Mouse (Mus musculus): ENCODE measurements around the gene Rnf19b. TPM values are rescaled to one million over a fixed set of nuclear protein-coding genes. Genes with fewer than 3 reads are reported as not detected.

Rnf19b gene
- total and polyA plus RNA-seq, 3 experiments: 75.3 to 104 (median 98.3) TPM

GRCm38 (mm10) chr4:129128582-129129338 is 70.7 kb downstream of the Rnf19b start:
- Histone ChIP-seq H3K4me1 (ENCODE audit: control insufficient read depth in 1 of 2, insufficient read depth in 2 of 2) (peaks cover 12 to 19% of the 10 kb centered on the region in 2 experiments), H3K9ac (ENCODE audit: insufficient read depth, low read depth) (no peak overlapping the region), H3K36me3 (replicated peaks in 1 of 2; ENCODE audit: control insufficient read depth in 1 of 2, insufficient read depth in 1 of 2, low read length in 1 of 2) (no peaks in the 10 kb centered on the region), H3K79me2 (replicated peaks; ENCODE audit: control insufficient read depth, extremely low read depth, insufficient read depth, poor library complexity, severe bottlenecking) (no peaks in the 10 kb centered on the region), H3K4me3 (replicated peaks in 1 of 3; ENCODE audit: low read depth in 2 of 3, low read length in 2 of 3, poor library complexity in 1 of 3) (no peak overlapping the region), H3K27ac (ENCODE audit: insufficient read depth, low read depth) (no peak overlapping the region), H3K27me3 (replicated peaks) (peaks cover 58% of the 10 kb centered on the region), H3K4me2 (ENCODE audit: insufficient read depth, low read depth, poor library complexity, severe bottlenecking) (no peak overlapping the region), H3K9me3 (replicated peaks; ENCODE audit: low read length) (no peaks in the 10 kb centered on the region)
- TF ChIP-seq MAZ (IDR thresholded peaks at IDR 0.05; ENCODE audit: low read depth, low read length) (no peak), MXI1 (IDR thresholded peaks at IDR 0.05; ENCODE audit: low read depth, low read length) (no peak), BHLHE40 (IDR thresholded peaks at IDR 0.05; ENCODE audit: low read depth, low read length) (0 out of 2 replicates have a peak, but pooled peaks have one; percentile 31)
- DNase-seq (ENCODE audit: extremely low read depth): no peak
- in situ Hi-C loops (cut with MboI; ENCODE audit: low pct_ligation_motif_present, low pct_unique_long_range_greater_than_20kb, low sequenced_read_pairs) (no loop called here), dilution Hi-C loops (cut with MboI; ENCODE audit: extremely low pct_ligation_motif_present, extremely low pct_unique_long_range_greater_than_20kb, low sequenced_read_pairs) (no loop called here)

- Histone ChIP-seq H3K9me3 (replicated peaks; ENCODE audit: low read length) (no peaks in the 10 kb centered on the region), H3K27me3 (replicated peaks) (peaks cover 58% of the 10 kb centered on the region), H3K4me2 (ENCODE audit: insufficient read depth, low read depth, poor library complexity, severe bottlenecking) (peak overlapping the region; percentile 55), H3K4me3 (replicated peaks in 1 of 3; ENCODE audit: low read depth in 2 of 3, low read length in 2 of 3, poor library complexity in 1 of 3) (no peak overlapping the region), H3K36me3 (replicated peaks in 1 of 2; ENCODE audit: control insufficient read depth in 1 of 2, insufficient read depth in 1 of 2, low read length in 1 of 2) (no peaks in the 10 kb centered on the region), H3K27ac (ENCODE audit: insufficient read depth, low read depth) (no peak overlapping the region), H3K9ac (ENCODE audit: insufficient read depth, low read depth) (0 out of 2 replicates have a peak overlapping the region, but pooled peaks have one; percentile 5), H3K79me2 (replicated peaks; ENCODE audit: control insufficient read depth, extremely low read depth, insufficient read depth, poor library complexity, severe bottlenecking) (no peaks in the 10 kb centered on the region), H3K4me1 (ENCODE audit: control insufficient read depth in 1 of 2, insufficient read depth in 2 of 2) (peaks cover 12 to 19% of the 10 kb centered on the region in 2 experiments)
- no peak for DNase-seq (ENCODE audit: extremely low read depth)
- TF ChIP-seq MYC (IDR thresholded peaks at IDR 0.05; ENCODE audit: low read depth, low read length): no peak
- 0 out of 2 replicates have a peak, but pooled peaks have one; percentile 56 for TF ChIP-seq MAFK (IDR thresholded peaks at IDR 0.05; ENCODE audit: insufficient replicate concordance, low read length)
- in situ Hi-C loops (cut with MboI; ENCODE audit: low pct_ligation_motif_present, low pct_unique_long_range_greater_than_20kb, low sequenced_read_pairs): no loop called here
- dilution Hi-C loops (cut with MboI; ENCODE audit: extremely low pct_ligation_motif_present, extremely low pct_unique_long_range_greater_than_20kb, low sequenced_read_pairs): no loop called here
These were observed 71.3 kb downstream of the Rnf19b start for GRCm38 (mm10) chr4:129129387-129129786.

GRCm38 (mm10) chr4:129130149-129130548 is 72.1 kb downstream of the Rnf19b start:
- peak overlapping the region; percentile 22 to 52 (median 47) for H3K4me3 ChIP-seq (replicated peaks in 1 of 3; ENCODE audit: low read depth in 2 of 3, low read length in 2 of 3, poor library complexity in 1 of 3)
- H3K79me2 ChIP-seq (replicated peaks; ENCODE audit: control insufficient read depth, extremely low read depth, insufficient read depth, poor library complexity, severe bottlenecking): no peaks in the 10 kb centered on the region
- dilution Hi-C loops (cut with MboI; ENCODE audit: extremely low pct_ligation_motif_present, extremely low pct_unique_long_range_greater_than_20kb, low sequenced_read_pairs): no loop called here
- peak; percentile 56 for DNase-seq (ENCODE audit: extremely low read depth)
- peaks cover 12 to 25% of the 10 kb centered on the region in 2 experiments for H3K4me1 ChIP-seq (ENCODE audit: control insufficient read depth in 1 of 2, insufficient read depth in 2 of 2)
- H3K4me2 ChIP-seq (ENCODE audit: insufficient read depth, low read depth, poor library complexity, severe bottlenecking): peak overlapping the region; percentile 55
- in situ Hi-C loops (cut with MboI; ENCODE audit: low pct_ligation_motif_present, low pct_unique_long_range_greater_than_20kb, low sequenced_read_pairs): loop anchor here (10.0 kb wide), 2 partner anchors 55 to 325 kb away; partner anchors contain the start of genes S100pbp and Yars
- H3K27ac ChIP-seq (ENCODE audit: insufficient read depth, low read depth): peak overlapping the region; percentile 29
- peak overlapping the region; percentile 47 for H3K9ac ChIP-seq (ENCODE audit: insufficient read depth, low read depth)
- H3K27me3 ChIP-seq (replicated peaks): peaks cover 50% of the 10 kb centered on the region
- H3K36me3 ChIP-seq (replicated peaks in 1 of 2; ENCODE audit: control insufficient read depth in 1 of 2, insufficient read depth in 1 of 2, low read length in 1 of 2): no peaks in the 10 kb centered on the region
- TF ChIP-seq MAZ (IDR thresholded peaks at IDR 0.05; ENCODE audit: low read depth, low read length) (peak; percentile 49; the same call in 1 of the 2 replicates), ELF1 (IDR thresholded peaks at IDR 0.05; ENCODE audit: low read depth, low read length) (peak; percentile 56), USF1 (IDR thresholded peaks at IDR 0.05; ENCODE audit: low read depth, low read length) (no peak), PAX5 (IDR thresholded peaks at IDR 0.05; ENCODE audit: low read length) (no peak), ZKSCAN1 (IDR thresholded peaks at IDR 0.05; ENCODE audit: borderline replicate concordance, low read depth, low read length) (no peak), SMC3 (IDR thresholded peaks at IDR 0.05; ENCODE audit: low read depth, low read length) (peak; percentile 37; the same call in 1 of the 2 replicates), RAD21 (IDR thresholded peaks at IDR 0.05; ENCODE audit: low read depth, low read length) (peak; percentile 7), CTCF (conservative IDR thresholded peaks at IDR 0.05 in 1 of 2, IDR thresholded peaks at IDR 0.05 in 1 of 2; ENCODE audit: low read depth in 2 of 2, low read length in 2 of 2) (peak; percentile 34 to 69), ZNF384 (IDR thresholded peaks at IDR 0.05; ENCODE audit: low read depth, low read length) (0 out of 2 replicates have a peak, but pooled peaks have one; percentile 32)
- H3K9me3 ChIP-seq (replicated peaks; ENCODE audit: low read length): no peaks in the 10 kb centered on the region

All from CH12.LX (cell line).